Mouse (Mus musculus) common myeloid progenitor, adult 5-6 weeks (primary cell): ENCODE measurements around the gene Klhl24. TPM values are rescaled to one million over a fixed set of nuclear protein-coding genes. Genes with fewer than 3 reads are reported as not detected.

Source experiments
- ATAC-seq: replicated peaks from 2 replicates; pipeline ENCODE4 v1.8.0; 2016; ENCODE audit warnings: low read depth, mild to moderate bottlenecking, moderate TSS enrichment, inconsistent platforms; ENCODE audit not compliant: poor library complexity, severe bottlenecking
- total RNA-seq: library from RNA; stranded (forward); fragments of 200-1000, 187-1606 nt; gene quantifications from 2 replicates; pipeline ENCODE4 v1.2.3, GENCODE M21; 2017

Klhl24 gene
- 116 and 123 TPM in 2 replicates for total RNA-seq

DNA sequence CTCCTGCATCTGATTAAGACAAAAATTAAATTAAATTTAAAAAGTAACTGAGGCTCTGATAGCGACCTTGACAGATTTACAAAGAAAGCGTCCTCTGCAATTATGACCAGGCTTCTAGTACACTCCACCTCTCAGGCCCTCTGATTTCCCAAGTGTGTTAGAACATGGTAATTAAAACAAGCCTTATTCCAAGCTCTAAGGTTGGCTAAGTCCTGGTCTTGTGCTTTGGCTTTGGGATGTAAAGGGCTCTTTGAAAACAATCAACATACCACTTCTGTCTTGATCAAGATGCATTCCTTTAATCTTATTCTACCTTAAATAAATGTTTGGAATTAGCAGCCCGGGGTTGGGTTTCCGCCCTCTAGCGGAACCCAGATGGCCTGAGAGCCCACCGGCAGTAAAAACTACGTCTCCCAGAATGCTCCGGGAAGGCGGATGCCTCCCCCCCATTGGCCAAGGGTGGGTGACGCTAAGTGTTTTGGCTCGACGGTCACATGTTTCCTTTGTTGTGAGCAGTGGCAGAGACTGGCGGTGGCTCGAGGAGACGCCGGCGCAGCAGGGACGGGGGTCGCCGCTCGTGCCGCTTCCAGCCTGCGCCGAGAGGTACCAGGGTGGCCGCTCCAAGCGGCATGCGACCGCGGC is at the start of gene Klhl24:
TSS of gene Klhl24 (plus strand) at position 474 of the 642 bp plus-strand sequence.
- ATAC-seq: peak; percentile 91

DNA sequence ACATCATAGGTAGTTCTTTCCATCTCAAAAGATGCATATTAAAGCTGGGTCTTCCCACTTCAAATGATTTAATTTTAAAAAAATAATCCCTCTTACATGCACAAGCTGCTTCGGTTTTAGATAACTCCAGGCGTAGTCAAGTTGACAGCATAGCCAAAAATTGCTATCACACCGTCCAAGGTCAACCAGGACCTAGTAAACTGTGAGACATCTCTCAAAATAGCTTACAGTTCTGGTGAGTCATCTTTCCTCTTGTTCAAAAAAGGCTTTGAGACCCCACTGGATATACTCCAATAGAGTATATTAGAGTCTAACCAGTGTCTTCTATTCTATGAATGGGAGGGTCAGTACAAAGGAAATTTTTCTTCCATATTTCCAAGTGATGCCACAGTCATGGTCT is 44.7 kb upstream of the Klhl24 start:
- no peak for ATAC-seq

DNA sequence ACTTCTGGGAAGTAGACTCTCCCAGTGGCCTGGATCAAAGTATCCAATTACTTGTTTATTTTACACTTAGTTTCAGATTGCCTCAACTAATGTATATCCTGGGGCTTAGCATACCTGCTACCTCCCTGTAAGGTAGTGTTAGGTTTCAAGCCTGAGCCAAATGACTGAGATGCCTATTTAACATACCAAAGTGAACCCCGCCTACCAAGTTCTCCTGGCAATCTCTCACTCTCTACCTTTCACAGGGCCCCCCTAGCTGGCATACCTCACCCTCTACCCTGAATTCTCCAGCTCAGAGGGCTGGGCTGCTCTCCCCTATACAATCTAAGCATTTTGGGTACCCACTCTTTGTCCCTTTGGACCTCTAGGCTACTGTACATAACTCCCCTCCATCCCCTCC is 24.6 kb upstream of the Klhl24 start:
- ATAC-seq: no peak

DNA sequence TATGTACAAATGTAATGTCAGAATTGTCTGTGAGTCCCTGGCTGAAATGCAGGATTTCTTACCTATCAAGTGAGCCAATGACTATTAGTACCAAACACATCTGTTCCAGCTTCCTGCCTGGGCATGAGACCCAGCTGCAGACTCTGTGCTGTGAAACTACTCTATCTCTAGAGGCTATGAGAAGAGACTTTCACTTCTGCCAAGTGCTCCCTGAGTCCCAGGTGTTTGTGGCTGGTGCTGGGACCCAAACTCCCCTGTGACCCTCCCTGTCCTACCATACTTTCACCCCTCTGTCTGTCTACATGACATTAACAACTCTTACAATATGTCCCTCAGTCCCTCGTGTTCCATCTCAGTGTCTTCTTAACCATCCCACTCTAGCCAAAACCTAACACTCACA is 20.7 kb upstream of the Klhl24 start:
- ATAC-seq: peak; percentile 47; the same call in 1 of the 2 replicates

DNA sequence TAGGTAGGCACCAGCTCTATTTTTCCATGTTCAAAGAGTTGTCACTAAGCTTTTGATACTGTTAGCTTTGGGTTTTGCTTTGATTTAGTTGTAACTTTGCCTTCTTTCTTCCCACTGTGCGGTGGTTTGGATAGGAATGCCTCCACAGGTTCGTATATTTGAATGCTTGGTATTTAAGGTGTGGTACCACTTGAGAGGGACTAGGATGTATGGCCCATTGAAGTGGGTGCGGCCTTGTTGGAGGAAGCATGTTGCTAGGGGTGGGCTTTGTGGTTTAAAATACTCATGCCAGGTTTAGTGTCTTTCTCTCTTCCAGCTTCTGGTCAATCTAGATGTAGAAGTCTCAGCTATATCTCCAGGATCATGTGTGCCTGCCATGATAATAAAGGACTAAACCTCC is 17.1 kb upstream of the Klhl24 start:
- ATAC-seq: no peak

DNA sequence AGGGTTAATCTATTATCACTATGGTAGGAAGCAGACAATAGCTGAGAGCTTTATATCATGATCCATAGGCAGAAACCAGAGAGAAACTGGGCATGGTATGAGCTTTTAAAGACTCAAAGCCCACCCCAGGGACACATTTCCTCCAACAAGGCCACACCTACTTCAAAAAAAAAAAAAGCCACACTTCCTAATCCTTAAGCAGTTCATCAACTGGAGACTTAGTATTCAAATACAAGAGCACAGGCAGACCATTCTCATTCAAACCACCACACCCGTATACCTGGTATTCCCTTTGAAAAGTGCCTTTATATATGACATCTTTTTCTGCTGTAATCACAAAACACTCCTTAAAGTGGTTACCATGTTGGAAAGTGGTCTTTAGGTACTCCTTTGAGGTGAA is 12.7 kb upstream of the Klhl24 start:
- no peak for ATAC-seq

DNA sequence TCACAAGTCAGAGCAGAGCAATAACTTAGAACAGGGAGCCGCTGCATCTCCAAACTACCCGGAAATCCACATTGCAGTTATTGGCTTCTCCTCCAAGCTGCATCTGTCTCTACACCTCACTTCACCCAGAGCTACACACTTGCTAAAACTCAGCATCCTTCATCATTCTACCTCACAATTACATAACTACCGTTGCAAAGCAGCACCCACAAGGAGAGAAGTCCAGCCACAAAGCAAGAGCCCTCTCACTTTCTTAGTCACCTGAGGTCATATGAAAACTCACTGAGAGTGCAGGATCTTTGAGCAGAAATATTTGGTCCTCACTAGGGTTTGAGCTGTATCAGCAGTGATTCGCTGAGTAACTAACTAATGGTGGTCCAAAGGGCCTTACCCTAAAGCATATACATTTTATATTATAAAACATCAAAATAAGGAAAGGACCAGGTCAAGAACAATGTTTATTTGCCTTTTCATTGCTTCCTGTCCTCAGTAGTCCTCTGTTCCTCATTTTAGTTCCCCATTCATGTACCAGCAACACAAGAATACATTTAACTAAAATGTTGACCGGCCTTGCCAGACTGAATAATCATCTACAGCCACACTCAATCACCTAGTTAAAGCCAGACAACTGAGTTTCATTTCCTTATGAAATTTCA is 12.0 kb upstream of the Klhl24 start:
- peak; percentile 88 for ATAC-seq

DNA sequence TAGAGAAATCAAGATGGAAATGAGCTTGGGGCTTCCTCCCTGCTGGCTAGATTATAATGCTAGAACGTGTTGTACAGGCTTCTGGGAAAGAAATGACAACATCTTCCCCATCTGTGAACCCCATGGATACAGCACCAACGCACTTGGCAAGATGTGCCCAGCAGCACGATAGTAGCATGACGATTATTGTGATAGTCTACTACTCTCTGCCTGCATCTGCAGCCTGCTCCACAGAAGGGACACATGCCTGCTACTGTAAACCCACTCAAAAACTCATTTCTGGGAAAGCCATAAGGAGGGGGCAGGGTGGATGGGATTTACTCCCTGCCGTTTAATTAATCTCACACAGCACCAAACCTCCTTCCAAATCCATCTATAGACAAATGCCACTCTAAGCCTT is 10.4 kb upstream of the Klhl24 start:
- no peak for ATAC-seq

DNA sequence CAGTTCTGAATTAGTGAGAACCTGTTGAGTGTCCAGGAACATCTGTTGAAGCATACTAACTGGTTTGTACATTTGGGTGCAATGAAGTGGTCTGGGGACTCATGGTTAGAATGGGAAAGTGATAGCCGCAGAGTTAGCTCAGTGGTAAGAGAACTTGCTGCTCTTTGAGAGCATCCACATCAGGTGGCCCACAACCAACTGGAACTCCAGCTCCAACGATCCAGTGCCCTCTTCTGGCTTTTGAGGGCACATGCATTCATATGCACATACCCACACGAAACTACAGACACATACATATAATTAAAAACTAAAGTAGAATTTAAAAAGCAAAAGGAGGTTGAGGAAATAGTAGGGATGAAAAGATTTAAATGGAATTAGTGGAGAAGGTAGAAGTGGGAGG is 7.7 kb upstream of the Klhl24 start:
- no peak for ATAC-seq

DNA sequence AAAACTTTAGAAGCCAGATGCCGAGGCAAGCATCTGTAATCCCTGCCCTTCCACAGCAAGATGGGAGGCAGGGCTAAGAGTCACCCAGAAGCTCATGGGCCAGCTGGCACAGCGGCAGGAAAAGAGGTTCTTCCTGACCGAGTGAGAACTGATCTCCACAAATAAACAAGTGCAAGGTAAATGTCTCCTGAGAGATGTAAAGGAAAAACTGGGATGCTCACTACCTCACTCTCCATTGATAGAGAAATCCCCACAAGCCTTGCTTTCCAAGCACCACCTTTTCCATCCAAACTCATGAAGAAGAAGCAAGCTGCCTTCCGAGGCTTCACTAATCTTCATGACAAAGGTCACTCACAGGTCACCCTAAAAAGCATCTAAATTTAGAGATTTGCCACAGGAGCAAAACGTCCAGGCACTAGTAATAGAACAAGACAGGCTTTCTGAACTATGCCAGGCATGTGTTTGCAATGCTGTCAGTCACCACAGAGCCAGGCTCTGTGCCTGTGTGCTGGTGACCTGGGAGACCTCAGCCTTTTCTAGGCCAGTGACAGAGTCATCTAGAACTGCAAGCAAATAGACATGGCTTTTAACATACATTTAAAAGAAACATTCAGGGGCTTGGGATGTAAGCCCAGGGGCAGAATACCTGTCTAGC is 6.3 kb upstream of the Klhl24 start:
- no peak for ATAC-seq

DNA sequence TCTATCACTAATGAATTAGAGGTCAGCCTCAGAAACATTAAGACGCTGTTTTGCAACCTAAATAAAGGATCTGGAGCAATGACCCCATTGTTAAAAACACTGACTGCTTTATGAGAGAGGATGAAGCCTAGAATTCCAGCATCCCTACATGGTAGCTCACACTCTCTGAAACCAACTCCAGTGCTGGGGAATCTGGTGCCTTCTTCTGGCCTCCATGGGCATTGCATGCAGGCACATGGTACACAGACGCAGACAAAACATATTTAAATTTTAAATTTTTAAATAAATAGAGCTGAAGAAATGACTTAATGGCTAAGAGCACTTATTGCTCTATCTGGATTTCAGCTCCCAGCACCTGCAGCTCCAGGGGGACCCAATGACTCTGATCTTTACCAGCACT is 1.4 kb upstream of the Klhl24 start:
- no peak for ATAC-seq

DNA sequence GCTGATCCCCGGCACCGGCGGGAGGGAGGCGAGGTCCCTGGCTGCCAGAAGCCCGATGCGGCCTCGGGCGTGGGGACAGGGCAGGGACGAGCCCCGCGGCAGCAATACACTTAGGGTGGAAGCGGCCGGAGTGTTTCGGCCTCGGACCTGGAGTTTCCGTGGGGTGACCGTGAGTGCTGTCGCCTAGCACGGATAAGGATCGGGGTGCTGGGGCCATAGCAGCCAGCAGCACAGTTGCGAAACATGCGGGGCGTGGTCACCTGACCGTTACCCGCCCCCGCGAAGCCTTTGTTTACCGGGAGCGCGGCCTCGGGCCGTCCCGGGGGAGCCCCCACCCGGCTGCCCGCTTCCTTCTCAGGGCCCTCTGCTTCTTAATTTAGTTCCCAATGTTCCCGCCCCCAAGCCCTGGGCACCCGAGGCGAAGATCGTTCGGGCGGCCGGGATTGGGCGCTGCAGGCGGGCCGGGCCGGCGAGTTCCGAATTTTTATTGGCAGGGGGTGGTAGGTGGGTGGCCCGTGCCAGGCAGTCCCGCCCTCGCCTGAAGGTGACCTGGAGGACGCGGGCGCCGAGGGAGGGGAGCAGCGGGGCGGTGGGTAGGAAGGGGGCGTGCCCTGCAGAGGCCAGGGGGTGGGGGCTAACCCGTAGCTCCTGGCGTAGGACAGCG is 501 bp downstream of the Klhl24 start:
- peak; percentile 78 for ATAC-seq

DNA sequence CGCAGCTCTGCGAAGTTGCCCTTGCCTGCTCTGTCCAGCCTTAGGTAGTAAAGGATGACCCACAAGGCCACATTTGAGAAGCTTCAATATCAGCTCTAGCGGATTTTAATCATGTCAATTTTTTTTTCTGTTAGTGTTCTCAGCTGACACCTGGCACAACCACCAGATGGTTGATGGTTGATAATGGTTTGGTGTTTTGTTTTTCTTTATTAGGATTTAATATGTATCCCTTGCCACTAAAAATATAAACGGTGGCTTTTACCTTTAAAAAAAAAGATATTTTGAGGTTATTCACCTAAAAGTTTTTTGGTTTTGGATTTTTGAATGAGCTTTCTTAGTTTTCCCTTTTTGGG is 1.0 kb downstream of the Klhl24 start:
- ATAC-seq: no peak

DNA sequence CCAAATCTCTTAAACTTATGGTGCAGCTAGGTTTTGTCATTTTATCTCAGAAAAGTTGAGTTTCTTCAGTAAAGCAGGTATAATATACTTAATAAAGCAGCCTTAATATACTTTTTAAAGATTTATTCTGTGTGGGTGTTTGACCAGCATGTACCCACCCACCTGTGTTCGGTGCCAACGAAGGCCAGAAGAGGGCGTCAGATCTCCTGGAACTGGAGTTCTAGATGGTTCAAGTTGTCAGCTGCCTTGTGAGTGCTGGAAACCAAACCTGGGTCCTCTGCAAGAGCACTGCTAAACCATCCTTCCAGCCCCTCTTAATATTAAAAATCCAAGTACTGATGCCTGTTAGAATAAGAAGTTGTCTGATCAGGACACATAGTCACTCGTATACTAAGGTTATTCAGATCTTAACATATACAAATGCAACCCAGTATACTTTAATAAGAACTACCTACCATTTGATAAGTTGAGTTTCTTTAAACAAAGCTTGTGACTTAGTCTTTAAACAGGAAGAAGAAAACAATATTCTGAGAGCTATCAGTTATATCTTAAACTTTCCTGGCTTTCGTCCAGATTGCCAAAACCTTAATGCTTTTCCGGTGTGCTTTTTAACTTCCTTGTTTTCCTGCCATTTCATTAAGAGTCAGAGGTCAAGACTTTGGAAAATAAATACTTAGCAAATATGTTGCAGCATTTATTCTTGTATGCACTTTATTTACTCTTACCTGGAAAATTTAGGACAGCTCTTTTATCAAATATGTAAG is 1.7 kb downstream of the Klhl24 start:
- ATAC-seq: no peak

DNA sequence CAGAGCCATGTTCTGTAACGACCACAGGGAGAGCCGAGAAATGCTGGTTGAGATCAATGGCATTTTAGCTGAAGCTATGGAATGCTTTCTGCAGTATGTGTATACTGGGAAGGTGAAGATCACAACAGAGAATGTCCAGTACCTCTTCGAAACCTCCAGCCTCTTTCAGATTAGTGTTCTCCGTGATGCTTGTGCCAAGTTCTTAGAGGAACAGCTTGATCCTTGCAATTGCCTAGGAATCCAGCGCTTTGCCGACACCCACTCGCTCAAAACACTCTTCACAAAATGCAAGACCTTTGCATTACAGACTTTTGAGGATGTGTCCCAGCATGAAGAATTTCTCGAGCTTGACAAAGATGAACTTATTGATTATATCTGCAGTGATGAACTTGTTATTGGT is 9.7 kb downstream of the Klhl24 start:
- no peak for ATAC-seq

DNA sequence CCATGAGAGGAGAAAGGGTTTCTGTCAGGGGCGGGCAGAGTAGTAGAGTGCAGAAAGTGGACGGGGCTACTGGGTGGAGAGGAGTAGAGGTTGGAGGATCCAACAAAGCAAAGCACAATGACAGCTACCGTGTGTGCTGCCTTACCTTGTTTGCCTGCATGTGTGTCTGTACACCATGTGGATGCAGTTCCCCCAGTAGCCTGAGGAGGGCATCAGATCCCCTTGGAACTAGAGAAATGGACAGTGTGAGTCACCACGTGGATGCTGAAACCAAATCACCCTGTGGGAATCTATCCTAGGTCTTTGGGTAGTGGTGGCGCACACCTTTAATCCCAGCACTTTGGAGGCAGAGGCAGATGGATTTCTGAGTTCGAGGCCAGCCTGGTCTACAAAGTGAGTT is 11.6 kb downstream of the Klhl24 start:
- ATAC-seq: no peak

DNA sequence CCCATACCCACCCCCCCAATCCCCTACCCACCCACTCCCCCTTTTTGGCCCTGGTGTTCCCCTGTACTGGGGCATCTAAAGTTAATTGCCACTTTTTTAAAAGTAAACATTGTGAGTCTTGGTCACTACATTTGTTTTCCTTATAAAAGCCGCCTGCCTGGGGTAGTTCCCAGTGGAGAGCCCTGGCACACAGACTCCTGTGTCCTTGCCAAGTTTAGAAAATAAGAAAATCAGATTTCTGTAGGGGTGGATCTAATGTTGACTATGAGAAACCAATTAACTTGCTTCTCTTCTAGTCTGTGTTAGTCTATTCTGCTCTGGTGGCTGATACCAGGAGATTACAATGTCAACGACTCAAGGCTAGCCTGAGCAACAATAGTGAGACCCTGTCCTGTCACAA is 15.3 kb downstream of the Klhl24 start:
- no peak for ATAC-seq

DNA sequence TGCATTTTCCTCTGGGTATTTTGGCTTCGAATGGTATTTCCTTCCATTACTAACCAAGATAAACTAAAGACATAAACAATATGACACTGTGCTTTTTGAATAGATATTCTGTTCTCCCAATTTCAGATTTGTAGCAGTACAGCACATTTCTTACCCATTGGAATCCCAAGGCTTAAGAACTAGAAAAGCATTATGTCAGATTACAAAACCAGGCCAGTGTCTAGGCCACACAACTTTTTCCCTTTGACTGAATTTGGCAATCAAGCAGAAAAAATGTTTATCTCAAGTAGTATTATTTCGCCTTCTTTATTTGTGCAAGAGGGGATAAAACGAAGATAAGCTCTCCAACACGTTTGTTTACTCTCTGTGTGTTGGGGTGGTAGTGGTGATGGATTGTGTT is 18.7 kb downstream of the Klhl24 start:
- no peak for ATAC-seq

DNA sequence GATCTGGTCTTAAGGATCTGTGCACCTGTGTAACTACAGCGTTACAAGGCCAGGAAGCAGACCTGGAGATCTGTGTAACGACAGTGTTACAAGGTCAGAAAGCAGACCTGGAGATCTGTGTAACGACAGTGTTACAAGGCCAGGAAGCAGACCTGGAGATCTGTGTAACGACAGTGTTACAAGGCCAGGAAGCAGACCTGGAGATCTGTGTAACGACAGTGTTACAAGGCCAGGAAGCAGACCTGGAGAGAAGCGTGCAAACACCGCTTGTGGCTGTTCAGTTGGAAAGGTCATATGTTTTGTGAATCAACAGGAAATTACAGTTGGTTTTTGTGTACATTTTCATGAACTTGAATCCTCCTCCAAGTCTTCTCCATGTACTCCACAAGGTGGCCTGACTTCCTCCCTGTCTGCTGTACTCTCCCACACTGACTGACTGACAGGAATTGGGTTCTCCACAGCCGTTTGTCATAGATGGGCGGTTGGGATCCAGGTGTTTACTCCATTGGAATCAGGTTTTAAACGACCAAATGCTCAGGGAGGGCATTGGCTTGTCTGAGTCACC is 29.1 kb downstream of the Klhl24 start:
- ATAC-seq: peak; percentile 36; the same call in 1 of the 2 replicates

DNA sequence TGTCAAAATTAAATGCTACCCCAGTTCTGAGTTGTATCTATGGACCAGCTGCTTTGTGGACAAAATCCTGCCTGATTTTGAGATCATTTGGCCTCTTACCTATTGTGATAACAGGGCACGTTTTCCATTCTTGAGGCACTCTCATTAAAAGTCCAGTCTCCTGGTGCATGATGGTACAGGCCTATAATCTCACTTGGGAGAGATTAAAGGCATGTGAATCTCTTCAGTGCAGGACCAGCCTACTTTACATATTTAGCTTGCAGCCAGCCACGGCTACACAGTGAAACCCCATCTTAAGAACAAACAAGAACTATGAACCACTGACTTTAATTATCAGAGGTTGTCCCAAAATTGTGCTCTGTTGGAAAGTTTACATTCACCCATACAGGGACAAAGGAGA is 33.1 kb downstream of the Klhl24 start:
- no peak for ATAC-seq
